Mouse (Mus musculus) kidney, adult 8-10 months (tissue): ENCODE results near the gene Eif3c.

ENCODE experiments used
- DNase-seq, 2 experiments: peaks; one replicate each; pipeline ENCODE4 v3.0.0; 2022

The Eif3c gene

DNA sequence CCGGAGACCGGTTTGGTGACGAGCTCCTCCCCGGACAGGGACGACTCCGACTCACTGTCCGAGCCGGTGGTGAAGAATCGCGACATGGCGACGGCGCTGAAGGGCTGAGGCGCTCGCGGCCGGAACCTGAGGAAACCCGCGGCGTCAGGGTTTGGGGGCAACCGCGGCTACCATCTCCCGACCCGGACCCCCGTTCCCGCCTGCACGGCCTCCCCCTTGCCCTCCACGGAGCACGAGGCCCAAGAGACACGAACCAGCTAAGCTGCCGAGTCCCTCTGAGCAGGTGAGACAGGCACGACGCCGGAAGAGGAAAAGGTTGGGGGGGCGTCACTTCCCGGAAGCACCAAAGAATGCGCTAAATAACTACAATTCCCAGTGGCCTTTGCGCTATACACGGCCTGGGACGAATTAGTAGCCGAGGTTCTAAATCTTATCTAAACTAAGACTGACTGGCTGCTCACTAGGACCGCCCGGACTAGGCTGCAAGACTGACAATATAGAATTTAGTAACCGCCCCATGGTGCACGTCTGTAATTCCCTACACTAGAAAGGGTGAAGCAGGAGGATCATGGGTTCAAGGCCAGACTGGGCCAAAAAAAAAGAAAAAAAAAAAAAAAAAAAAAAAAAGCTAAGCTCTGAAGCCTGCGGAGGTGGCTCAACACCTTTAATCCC, at the start of gene Eif3c:
TSS of gene Eif3c (minus strand) at position 318 of the 672 bp plus-strand sequence.
- peak; percentile 89 to 91 for DNase-seq

DNA sequence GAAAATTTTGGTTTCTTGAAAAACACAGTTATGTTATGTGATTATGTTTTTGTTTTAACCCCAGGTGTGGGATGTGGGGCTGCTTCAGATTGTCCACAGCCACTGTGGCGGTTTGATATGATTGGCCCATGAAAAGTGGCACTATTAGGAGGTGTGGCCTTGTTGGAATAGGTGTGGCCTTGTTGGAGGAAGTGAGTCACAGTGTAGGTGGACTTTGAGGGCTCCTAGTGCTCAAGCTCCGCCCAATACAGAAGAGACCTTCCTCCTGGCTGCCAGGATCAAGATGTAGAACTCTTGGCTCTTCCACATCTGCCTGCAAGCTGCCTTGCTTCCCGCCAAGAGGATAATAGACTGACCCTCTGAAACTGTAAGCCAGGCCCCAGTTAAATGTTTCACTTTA, 46.5 kb upstream of the Eif3c start:
- no peak for DNase-seq

DNA sequence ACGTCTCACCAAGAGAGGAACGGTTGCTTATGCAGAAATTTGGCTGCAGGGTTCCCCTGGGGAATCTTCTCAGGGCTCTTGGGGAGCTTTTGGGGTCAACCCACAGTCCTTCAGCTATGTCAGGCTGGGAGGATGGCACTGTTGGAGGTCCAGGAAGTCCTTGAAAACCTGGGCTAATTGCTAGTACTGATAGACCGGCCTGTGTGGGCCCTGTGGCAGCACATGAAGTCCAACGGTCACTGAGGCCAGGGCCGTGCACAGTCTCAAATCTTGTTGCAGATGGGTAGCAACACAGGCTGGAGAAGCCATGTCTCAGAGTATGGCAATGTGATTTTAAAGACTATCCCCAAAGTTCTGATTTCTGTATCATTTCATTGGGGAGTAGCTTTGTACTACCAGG, 41.6 kb upstream of the Eif3c start:
- DNase-seq = no peak

DNA sequence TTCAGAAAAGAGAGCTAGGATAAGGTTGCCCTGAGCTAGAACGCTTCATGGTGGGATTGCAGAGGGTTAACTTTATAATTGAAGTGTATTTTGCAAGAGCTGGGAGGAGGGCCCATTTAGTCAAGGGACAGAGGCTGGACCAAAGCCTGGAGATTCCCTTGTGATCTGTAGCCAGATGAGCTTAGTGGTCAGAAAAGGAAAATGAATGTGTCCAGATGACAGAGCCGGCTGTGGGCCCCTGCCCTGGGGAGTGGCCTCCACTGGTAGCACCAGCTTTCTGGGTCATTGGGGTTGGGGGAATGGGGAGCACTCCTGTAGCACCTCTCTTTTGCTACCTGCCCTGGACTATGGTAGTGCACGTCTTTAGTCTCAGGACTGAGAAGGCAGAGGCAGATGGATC, 40.9 kb upstream of the Eif3c start:
- no peak for DNase-seq

DNA sequence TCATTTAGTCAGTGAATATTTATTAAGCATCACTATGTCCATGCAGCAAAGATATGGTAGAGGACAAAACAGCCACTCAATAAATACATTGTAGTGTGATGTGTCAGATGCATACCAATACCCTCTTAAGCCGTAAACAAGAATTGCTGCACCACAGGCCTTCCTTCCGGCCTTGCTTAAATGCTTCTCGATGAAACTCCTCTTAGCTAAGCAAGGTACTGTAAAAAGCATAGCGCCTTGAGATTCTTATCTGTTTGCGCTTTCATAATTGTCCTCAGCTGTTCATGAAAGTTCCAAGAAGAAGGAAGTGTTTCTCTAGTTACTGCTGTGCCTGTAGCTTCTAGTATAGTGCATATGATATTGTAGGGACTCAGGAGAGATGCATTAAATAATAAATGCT, 40.4 kb upstream of the Eif3c start:
- DNase-seq = no peak

DNA sequence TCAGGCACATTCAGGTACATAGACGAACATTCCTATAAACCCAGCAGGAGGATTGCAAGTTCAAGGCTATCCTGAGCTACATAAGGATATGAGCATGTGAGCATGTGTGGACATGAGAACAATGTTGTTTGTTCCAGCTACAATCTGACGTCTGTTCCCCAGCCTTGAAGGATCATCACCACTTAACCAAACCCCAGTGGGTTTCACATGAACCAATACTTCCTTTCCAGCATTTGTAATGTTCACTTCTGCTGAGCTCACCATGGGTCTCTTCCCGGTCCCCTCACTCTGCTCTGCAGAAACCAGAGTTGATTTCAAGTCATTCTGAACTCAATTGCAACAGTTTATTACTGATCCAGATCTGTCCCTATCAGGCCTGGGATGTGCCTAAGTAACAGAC, 36.4 kb upstream of the Eif3c start:
- no peak for DNase-seq

DNA sequence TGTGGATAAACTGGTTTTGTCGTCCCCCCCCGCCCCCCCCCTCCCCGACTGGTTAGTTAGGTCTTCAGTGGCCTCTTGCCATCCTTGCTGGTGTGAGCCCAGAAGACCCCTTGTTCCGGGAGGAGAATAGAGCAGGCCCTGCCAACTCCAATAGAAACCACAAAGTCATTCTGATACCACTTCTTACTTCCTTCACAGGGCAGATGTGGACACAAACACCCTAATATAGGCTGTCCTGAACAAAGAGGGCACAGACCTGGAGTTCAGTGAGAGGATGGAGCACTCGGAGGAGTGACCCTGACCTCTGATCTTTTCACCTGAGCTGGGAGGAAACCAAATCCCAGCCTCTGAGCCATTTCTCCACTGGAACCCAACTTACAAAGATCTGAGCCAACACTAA, 35.7 kb upstream of the Eif3c start:
- no peak for DNase-seq

DNA sequence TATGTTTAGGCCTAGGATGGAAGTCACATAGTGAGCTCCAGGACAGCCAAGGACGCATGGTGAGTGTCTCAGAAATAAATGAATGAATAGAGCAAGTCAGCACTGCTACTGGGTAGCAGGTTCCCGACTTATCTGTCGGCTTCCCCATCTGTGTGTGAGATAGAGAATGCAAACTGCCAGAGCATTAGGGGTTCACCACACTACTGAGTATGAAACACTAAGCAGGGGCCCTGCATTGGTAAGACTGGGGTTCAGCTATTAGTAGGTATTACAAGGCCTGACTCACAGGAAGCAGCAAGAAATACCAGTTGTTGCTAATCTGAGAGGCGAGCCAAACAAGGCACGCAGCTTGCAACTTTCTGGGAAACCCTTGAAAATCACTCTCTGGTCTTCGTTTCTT, 32.7 kb upstream of the Eif3c start:
- DNase-seq = no peak

DNA sequence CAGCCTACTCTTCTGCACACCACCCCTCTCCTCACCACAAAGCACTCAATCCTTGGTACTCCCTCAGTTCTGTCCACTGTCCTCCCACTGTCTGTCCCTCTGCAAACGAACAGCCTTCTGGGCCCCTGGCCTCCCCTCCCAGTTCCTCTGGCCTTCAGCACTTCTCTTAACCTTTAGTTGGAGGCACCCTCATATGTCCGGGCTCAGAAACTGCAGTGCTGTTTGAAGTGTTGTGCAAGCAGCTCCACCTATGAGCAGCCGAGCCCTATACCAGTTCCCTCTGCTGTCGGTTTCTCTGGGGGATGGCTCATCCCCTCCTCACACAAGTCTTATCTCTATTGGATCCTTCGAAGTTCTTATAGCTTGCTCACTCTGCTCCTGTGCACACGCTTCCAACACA, 30.2 kb upstream of the Eif3c start:
- DNase-seq = no peak

DNA sequence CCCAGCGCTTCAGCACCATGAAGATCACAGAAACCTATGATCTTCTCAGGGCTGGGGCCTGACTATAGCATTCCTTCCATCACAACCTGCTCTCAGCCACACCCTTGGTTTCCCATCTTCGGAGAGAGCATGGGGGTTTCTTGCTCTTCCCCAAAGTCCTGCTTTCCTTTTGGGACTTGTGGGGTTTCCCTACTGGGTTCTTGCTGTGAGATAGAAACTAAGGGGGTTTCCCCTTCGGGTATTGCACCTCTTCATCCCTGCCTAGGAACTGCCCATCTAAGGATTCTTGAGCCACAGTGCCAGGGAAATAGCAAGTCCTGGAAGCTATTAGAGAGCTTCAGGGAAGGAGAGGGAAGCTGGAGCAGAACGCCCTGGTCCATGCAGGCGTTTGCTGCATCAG, 29.7 kb upstream of the Eif3c start:
- DNase-seq = no peak

DNA sequence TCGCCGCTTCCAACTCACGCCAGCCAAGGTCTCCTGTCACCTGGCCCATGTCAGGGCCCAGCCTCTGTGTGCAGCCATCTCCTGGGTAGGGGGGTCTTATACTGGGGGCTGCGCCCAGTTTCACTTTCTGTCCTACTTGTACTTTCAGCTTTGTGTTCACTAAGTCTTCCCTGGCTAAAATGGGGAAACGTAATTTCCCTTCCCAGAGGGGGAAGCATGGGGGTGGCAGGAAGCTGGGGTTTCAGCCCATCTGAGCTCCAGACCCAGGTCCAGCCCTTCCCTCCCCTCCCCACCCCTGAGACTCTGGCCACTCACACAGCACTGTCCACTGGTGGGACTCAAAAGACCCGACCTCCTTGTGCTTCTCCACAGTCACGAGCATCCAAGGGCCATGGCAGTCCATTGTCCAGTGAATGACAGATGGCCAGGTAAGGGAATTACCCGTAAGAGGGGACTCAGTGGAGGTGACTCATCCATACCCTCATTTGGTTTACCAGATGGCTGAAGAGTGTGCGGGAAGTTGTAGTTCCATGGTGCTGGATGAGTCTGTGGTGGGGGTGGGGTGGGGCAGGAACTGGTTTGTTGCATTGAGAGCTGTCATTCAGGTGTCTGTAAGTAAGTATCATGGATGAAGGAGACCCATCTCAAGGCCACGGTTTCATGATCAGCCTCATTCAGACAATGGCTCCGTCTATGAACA, 28.8 kb upstream of the Eif3c start, which contains the start of gene Il27:
TSS of gene Il27 (minus strand) at position 80 of the 700 bp plus-strand sequence.
- no peak for DNase-seq

DNA sequence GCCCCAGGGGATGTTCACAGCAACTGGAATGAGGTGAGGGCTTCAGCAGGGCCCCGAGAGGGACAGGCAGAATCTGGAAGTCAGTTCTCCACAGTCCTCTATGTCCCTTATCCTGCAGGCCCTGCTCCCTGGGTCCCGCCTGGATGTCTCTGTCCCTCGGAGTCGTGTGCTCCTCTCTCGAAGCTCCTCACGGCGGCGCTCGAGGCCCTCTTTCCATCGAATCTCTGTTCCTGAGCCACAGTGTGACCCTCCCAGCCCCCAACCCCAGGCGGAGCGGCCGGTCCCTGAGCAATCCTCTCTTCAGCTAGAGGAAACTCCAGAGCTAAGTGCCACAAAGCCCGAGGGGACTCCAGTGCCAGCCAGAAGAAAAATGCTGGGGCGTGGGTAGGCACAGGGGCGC, 21.6 kb upstream of the Eif3c start:
- DNase-seq = peak in 1 of 2 experiments; percentile 31

DNA sequence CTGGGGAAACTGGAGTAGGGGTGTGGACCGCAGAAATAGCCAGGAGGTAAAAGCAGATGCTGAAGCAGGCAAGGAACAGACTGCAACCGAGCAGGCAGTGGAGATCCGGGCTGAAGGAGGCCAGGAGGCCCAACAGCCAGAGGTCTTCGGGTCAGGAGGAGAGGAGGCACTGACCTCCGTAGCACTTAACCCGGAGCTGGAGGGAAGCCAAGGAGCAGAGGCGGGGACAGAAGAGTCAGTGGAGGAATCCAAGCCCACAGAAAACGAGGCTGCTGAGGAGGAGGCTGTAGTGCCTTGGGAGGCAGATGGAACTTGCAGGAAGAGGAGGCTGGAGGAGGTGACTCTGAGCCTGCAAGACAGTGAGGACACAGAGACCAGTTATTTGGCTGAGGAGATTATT, 20.6 kb upstream of the Eif3c start:
- peak; percentile 61 to 71 for DNase-seq

DNA sequence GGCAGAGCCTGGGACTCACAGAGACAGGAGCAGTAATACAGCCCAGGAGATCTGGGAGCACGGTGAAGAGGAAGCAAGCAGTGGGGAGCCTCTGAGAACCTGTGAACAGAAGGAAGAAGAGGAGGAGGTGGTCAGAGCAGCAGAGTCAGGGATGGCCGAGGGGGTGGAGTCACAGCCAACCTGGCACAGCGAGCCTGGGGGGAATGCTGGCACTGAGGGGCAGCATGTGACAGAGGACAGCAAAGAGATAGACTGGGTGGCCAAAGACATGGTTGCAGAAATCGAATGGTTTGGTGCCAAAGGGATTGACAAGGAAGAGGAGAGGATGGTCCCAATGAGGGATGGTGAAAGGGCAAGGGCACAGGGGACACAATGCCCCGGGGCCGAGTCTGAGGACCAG, 19.5 kb upstream of the Eif3c start, which contains the start of gene Cln3:
TSS of gene Cln3 (minus strand) at position 101 of the 400 bp plus-strand sequence.
- no peak for DNase-seq

DNA sequence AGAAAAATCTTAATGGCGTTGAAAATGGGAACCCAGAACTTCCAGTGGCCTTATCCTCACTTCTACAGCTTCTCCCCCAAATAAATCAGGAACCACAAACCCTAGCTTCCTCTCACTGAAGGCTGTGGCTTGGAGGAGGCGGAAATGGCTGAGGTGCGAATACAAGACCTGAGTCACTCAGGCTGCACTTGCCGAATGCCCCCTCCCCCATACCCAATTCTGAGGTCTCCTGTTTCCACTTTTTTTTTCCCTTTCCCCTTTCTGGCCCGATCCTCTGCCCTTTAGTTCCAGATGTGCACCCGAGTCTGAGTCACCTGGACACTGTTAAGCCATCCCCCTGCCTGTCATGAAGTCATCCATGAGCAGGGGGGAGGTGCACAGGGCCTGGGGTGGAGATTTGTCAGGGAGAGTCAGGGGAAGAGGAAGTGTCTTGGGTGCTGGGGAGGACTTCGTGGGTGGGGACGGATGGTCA, 18.3 kb upstream of the Eif3c start, which contains the start of gene Apobr:
TSS of gene Apobr (plus strand) at position 437 of the 472 bp plus-strand sequence.
- DNase-seq = no peak

DNA sequence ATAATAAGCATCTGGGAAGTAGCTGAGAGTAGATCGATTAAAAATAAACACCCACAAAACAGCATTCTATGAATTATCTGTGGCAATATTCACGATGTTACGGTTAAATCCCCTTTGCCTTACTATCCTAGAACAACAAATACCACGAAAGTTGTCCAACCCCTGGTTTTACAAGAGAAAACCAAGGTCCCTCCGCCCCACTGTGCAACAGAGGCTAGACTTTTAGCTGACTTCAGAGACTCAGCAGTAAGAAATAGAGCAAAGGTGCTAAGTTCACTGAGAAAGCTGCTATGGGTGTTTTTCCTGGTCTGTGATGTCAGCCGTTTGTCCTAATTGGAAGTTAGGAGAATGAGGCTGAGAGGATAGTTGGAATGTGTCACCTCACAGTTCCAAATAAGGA, 17.6 kb upstream of the Eif3c start:
- DNase-seq = no peak

DNA sequence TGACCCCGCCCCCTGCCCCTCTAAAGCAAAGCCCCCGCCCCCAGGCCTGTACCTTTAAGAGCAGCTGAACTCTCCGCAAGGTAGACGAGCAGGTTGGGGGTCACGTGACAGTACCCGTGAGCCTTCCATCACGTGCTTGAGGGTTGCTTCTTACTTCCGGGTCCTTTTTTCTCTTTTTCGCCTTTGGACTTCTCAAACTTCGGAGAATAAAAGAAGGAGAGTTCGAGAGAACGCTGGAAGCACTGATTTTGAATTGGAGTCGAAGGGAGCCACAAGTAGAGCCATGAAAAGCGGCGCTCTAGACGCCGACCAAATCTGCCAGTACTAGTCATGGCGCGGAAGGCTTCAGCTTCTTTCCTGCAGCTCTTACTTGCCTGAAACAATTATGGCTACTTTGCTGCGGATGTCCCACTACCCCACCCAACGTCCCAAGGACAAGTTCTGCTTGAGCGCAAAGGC, 17.1 kb upstream of the Eif3c start:
- DNase-seq = peak; percentile 92

DNA sequence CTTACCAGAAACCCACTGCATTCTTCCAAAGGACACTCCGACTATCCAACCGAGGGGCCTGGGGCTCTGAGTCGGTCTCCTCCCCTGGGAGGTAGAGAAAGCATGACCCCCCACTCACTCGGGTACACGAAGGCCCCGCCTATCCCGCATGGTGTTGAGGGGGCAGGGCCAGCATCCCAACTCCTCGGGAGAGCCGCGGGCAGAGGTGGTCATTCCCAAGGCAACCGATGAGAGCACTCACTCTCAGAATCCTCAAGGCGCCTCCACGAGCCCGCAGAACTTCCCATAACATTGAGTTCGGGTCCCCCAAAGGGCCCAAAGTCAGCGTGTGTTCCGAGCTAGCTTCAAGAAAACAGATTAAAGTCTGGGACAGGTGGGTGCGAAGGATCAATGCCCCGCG, 16.5 kb upstream of the Eif3c start:
- DNase-seq = peak in 1 of 2 experiments; percentile 45

DNA sequence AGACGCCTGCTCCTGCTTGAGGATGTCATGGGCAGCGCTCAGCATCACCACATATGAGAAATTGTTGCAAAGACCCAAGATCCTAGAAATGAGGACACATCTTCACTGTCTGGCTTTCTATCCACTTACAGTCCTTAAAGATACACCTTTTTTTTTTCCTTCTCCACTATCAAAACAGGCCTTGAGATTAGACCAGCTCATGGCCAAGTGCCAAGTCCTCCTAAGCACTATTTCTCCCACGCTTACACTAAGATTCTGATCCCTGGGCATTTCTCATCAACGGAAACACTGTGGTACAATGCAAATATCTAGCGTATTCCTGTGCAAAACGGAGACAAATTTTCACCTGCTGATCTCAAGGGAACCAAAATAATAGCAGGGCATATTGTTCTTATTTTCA, 15.4 kb upstream of the Eif3c start:
- DNase-seq = no peak

DNA sequence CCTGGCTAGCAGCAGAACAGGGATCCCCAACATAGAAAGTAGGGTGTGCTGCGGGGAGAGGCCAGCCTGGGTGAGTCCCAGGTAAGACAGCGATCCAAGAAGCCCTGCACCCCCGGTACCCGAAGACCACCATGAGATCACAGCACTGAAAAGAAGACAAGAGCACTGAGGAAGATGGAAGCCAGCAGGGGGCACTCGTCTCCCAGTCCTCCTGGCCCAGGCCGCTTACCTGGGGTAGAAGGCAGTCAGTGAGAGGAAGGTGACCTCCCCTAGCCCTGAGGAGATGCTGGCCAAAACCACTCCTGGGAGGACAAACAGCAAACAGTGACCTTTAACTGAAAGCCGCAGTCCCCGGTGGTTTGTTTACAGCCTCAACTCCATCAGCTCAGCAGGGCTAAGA, 13.0 kb upstream of the Eif3c start:
- DNase-seq = peak; percentile 76 to 77

DNA sequence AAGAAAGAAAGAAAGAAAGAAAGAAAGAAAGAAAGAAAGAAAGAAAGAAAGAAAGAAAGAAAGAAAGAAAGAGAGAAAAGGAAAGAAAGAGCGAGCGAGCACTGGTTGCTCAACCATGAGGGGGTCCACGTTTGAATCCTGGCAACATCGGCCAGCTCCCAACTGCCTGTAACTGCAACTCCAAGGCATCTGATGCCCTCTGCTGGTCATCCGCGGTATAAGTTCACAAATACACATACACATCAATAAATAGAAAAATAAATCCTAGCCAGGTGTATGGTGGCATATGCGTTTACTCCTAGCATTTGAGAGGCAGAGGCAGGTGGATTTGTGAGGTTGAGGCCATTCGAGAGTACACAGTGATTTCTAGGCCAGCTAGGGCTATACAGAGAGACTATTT, 10.7 kb upstream of the Eif3c start:
- DNase-seq = peak in 1 of 2 experiments; percentile 76

DNA sequence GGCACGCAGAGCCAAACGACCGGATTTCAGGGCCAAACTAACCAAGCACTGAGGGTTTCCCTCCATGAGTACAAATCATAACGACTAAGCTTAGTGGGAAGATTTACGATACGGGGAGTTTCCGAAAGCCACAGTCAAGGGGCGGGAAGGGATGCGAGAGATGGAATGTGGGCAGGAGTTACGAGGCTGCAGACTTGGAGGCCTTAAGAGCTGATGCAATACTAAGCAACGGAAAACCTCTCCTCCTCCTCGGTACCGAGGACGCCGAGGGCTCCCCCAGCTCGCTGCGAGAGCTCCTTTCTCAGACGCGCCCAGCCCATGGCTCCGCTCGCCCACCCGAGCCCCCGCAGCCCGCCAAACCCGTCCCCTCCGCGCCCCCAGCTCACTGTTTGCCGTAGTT, 518 bp downstream of the Eif3c start:
- no peak for DNase-seq

DNA sequence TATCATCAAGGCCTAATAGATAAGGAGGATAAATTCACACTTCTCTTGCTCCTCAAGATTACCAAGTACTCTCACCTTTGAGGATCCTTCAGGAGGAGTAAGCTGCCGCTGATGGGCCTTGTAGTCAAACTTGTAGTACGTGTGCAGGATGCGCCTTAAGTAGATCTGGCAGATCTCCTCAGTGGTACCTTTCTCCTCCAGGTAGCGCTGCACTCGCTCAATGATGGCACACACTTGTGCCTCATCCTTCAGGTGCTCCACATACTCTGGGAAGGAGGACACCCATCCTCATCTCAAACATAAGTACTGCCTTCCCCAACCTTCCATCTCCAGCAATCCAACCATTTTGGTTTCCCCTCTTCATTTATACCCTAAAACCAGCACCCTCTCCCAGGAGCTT, 9.6 kb downstream of the Eif3c start:
- no peak for DNase-seq

DNA sequence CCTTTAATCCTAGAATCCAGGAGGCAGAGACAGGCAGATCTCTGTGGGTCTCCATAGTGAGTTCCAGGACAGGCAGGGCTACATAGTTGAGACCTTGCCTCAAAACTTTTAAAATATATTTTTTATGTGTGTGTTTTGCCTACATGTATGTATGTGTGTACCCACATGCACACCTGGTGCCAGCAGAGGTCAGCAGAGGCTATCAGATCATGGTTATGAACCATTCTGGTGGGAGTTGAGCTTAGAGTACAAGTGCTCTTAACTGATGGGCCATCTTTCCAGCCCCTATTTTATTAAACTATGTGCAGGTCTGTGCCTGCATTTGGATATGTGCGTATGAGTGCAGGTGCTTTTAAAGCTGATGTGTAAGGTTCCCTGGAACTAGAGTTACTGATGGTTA, 11.4 kb downstream of the Eif3c start:
- no peak for DNase-seq
